Mouse (Mus musculus): ENCODE data around the gene Srsf4. TPM values are rescaled to one million over a fixed set of nuclear protein-coding genes. Genes with fewer than 3 reads are reported as not detected.

The Srsf4 gene
- polyA plus RNA-seq, 1 experiment from 2014 or later = 97.5 TPM

DNA sequence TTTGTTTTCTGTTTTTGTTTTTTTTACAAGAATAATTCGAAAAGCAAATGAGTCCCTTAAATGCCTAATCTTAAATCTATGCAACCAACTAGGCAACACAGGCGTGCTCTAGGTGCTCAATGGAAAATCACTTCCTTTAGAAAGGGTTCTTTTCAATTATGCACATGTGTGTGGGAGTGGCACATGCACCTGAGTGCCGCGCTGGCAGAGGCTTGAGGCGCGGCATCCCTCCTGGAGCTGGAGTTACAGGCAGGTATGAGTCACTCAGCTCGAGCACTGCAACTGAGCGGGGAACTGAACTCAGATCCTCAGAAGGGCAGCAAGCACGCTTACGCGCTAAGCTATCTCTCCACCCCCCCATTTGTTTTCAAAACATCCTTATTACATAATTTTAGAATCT, 74.4 kb downstream of the Srsf4 start:
- ATAC-seq = no peak
- Histone ChIP-seq H3K36me3 (peaks cover 98% of the 10 kb centered on the region), H3K27ac (no peak overlapping the region), H3K4me3 (no peak overlapping the region), H3K4me1 (no peaks in the 10 kb centered on the region), H3K9me3 (replicated peaks) (no peaks in the 10 kb centered on the region), H3K9ac (no peak overlapping the region), H3K4me2 (no peak overlapping the region), H3K27me3 (replicated peaks) (no peaks in the 10 kb centered on the region)
- 89% methylated on average over 11 of the region's 11 CpGs for WGBS (ENCODE audit: insufficient replicate concordance)

DNA sequence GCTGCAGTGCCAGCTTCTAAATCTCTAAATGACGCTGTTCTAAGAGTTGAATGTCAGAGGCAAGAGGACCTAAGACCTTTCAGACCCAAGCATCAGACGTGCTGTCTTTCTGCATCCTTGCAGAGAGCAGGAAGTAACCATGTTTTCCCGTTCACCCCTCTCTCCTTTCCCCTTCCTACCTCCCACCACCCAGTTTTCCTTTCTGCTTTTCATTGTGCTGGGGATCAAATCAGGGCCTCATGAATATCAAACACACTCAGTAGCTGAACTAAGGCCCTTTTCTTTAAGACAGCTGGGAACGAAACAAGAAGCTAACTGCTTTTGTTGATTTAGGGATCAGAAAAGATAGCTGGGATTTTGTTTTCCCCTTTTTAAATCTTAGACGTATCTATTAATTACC, 76.5 kb downstream of the Srsf4 start:
- H3K36me3 ChIP-seq = peaks cover 97% of the 10 kb centered on the region
- no peak overlapping the region for H3K4me3 ChIP-seq
- no peak for ATAC-seq
- H3K4me1 ChIP-seq = no peaks in the 10 kb centered on the region
- H3K9ac ChIP-seq = no peak overlapping the region
- no peaks in the 10 kb centered on the region for H3K27me3 ChIP-seq (replicated peaks)
- no peak overlapping the region for H3K27ac ChIP-seq
- 79% methylated on average over 5 of the region's 5 CpGs for WGBS (ENCODE audit: insufficient replicate concordance)
- H3K4me2 ChIP-seq = no peak overlapping the region
- H3K9me3 ChIP-seq (replicated peaks) = no peaks in the 10 kb centered on the region

DNA sequence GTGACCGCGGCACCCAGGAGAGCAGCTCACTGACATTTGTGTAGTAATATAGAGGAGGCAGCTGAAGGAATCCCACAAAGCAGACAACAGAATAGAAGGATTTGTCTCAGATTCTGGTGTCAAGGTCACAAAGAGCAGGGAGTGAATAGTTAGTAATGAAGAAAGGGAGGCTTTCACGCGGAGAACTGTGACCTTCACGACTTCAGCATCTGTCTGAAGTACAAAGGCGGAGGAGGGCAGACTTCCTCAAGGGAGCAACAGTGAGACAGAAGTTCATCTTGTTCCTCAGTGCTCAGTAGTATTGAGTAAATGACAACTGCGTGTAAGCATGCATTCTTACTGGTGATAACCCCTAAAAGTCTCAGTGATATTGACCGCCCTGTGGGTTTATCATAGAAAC, 77.2 kb downstream of the Srsf4 start:
- 74% methylated on average over 8 of the region's 8 CpGs for WGBS (ENCODE audit: insufficient replicate concordance)
- no peak overlapping the region for H3K4me2 ChIP-seq
- no peaks in the 10 kb centered on the region for H3K27me3 ChIP-seq (replicated peaks)
- peaks cover 97% of the 10 kb centered on the region for H3K36me3 ChIP-seq
- H3K9me3 ChIP-seq (replicated peaks) = no peaks in the 10 kb centered on the region
- ATAC-seq = no peak
- H3K27ac ChIP-seq = no peak overlapping the region
- H3K4me1 ChIP-seq = no peaks in the 10 kb centered on the region
- H3K9ac ChIP-seq = no peak overlapping the region
- H3K4me3 ChIP-seq = no peak overlapping the region

Other genes with a start within 250 kb of the Srsf4 start
- 2.7 and 2.8 TPM in 2 replicates for gene Ptpru, start 35.3 kb upstream of the Srsf4 start, polyA plus RNA-seq (2016; fragmentation: Nextera tagmentation; extraction: Ambion mirVana)
- 44.4 and 49.4 TPM in 2 replicates for gene Mecr, start 30.1 kb upstream of the Srsf4 start, polyA plus RNA-seq (2016; fragmentation: Nextera tagmentation; extraction: Ambion mirVana)
- gene Tmem200b, start 48.2 kb downstream of the Srsf4 start, polyA plus RNA-seq (2016; fragmentation: Nextera tagmentation; extraction: Ambion mirVana) = 0.81 and 1.3 TPM in 2 replicates
- gene Gm10300, start 201.1 kb downstream of the Srsf4 start, polyA plus RNA-seq (2016; fragmentation: Nextera tagmentation; extraction: Ambion mirVana) = 0.42 and 0.45 TPM in 2 replicates
- 177 and 187 TPM in 2 replicates for gene Epb41, start 201.7 kb downstream of the Srsf4 start, polyA plus RNA-seq (2016; fragmentation: Nextera tagmentation; extraction: Ambion mirVana)

Data from liver, embryonic 12.5 days (tissue).